Mouse (Mus musculus) ES-Bruce4 (cell line): ENCODE data around the gene Adm2. TPM values are rescaled to one million over a fixed set of nuclear protein-coding genes. Genes with fewer than 3 reads are reported as not detected.

Experiments used
- H3K27ac ChIP-seq: 2 replicates; pipeline ENCODE4 v1.5.1; 2012; ENCODE audit warnings: low read length, inconsistent platforms; ENCODE audit not compliant: insufficient read depth
- H3K27me3 ChIP-seq: 2 replicates; pipeline ENCODE4 v1.6.1; 2012; ENCODE audit warnings: mild to moderate bottlenecking, low read length, inconsistent platforms; ENCODE audit not compliant: control insufficient read depth, poor library complexity, insufficient read depth, severe bottlenecking
- H3K36me3 ChIP-seq: 2 replicates; pipeline ENCODE4 v1.6.1; 2012; ENCODE audit warnings: inconsistent platforms, mild to moderate bottlenecking, low read length, moderate library complexity; ENCODE audit not compliant: control insufficient read depth, poor library complexity, insufficient read depth, severe bottlenecking
- H3K4me1 ChIP-seq: one replicate; pipeline ENCODE4 v1.8.1; 2011; ENCODE audit warnings: low read length; ENCODE audit not compliant: control insufficient read depth, insufficient read depth
- H3K4me3 ChIP-seq: 2 replicates; pipeline ENCODE4 v1.5.1; 2011; ENCODE audit warnings: low read depth, mild to moderate bottlenecking, low read length
- H3K9ac ChIP-seq: 2 replicates; pipeline ENCODE4 v1.6.1; 2012; ENCODE audit warnings: low read depth, mild to moderate bottlenecking, inconsistent platforms; ENCODE audit not compliant: poor library complexity, severe bottlenecking
- H3K9me3 ChIP-seq: replicated peaks from 2 replicates; pipeline ENCODE4 v1.6.1; 2012; ENCODE audit warnings: mild to moderate bottlenecking, low read length, inconsistent platforms; ENCODE audit not compliant: control insufficient read depth, poor library complexity, insufficient read depth, severe bottlenecking
- CTCF ChIP-seq: IDR thresholded peaks from one replicate; pipeline ENCODE4 v1.8.1; 2011; ENCODE audit warnings: low read depth, low read length
- EP300 ChIP-seq: IDR thresholded peaks from 2 replicates; pipeline ENCODE4 v1.6.1; 2011; ENCODE audit warnings: low read depth, low read length; ENCODE audit not compliant: insufficient read depth
- POLR2A ChIP-seq: IDR thresholded peaks from one replicate; pipeline ENCODE4 v1.8.1; 2011; ENCODE audit warnings: low read length; ENCODE audit not compliant: insufficient read depth
- polyA plus RNA-seq: library from polyadenylated mRNA; stranded (reverse); fragments of >200 nt; gene quantifications from 2 replicates; pipeline ENCODE4 v1.2.4, GENCODE M21; 2011; ENCODE audit warnings: low read depth; ENCODE audit not compliant: missing spikeins, insufficient read depth, insufficient read length

Gene Adm2
- 1.1 TPM in 1 of 2 replicates, not detected in the other for polyA plus RNA-seq

- Histone ChIP-seq H3K27me3 (no peaks in the 10 kb centered on the region), H3K4me1 (no peaks in the 10 kb centered on the region), H3K27ac (no peak within 1 kb of the TSS), H3K9me3 (no peaks in the 10 kb centered on the region), H3K36me3 (no peaks in the 10 kb centered on the region), H3K4me3 (peak within 1 kb of the TSS; percentile 71), H3K9ac (peak within 1 kb of the TSS; percentile 41)
- TF ChIP-seq CTCF, result no peak
- TF ChIP-seq POLR2A, result peak; percentile 34
- no peak for TF ChIP-seq EP300
Observed at GRCm38 (mm10) chr15:89322670-89323522, at the start of gene Adm2. Gene Adm2 (plus strand): TSS chr15:89322720.

GRCm38 (mm10) chr15:89275497-89275896 lies 47.0 kb upstream of the Adm2 start:
- H3K9ac ChIP-seq, result no peak overlapping the region
- H3K27ac ChIP-seq, result no peak overlapping the region
- H3K36me3 ChIP-seq, result no peaks in the 10 kb centered on the region
- no peaks in the 10 kb centered on the region for H3K4me1 ChIP-seq
- H3K27me3 ChIP-seq, result no peaks in the 10 kb centered on the region
- no peak overlapping the region for H3K4me3 ChIP-seq
- TF ChIP-seq CTCF (no peak), POLR2A (no peak), EP300 (no peak)
- H3K9me3 ChIP-seq, result no peaks in the 10 kb centered on the region

- Histone ChIP-seq H3K36me3 (no peaks in the 10 kb centered on the region), H3K9ac (no peak overlapping the region), H3K27ac (no peak overlapping the region), H3K9me3 (no peaks in the 10 kb centered on the region), H3K4me1 (peaks cover 2% of the 10 kb centered on the region), H3K27me3 (no peaks in the 10 kb centered on the region), H3K4me3 (no peak overlapping the region)
- TF ChIP-seq EP300 (no peak), CTCF (no peak), POLR2A (no peak)
Observed at GRCm38 (mm10) chr15:89277366-89277765, 45.2 kb upstream of the Adm2 start.

- TF ChIP-seq POLR2A, result no peak
- no peak for TF ChIP-seq EP300
- TF ChIP-seq CTCF, result no peak
- H3K27ac ChIP-seq, result no peak overlapping the region
- no peak overlapping the region for H3K9ac ChIP-seq
- H3K4me1 ChIP-seq, result peaks cover 4% of the 10 kb centered on the region
- H3K36me3 ChIP-seq, result no peaks in the 10 kb centered on the region
- no peaks in the 10 kb centered on the region for H3K27me3 ChIP-seq
- no peaks in the 10 kb centered on the region for H3K9me3 ChIP-seq
- no peak overlapping the region for H3K4me3 ChIP-seq
Observed at GRCm38 (mm10) chr15:89282546-89282945, 40.0 kb upstream of the Adm2 start.

- Histone ChIP-seq H3K9me3 (no peaks in the 10 kb centered on the region), H3K27me3 (no peaks in the 10 kb centered on the region), H3K9ac (no peak overlapping the region), H3K27ac (no peak overlapping the region), H3K4me1 (peaks cover 4% of the 10 kb centered on the region), H3K4me3 (no peak overlapping the region), H3K36me3 (peaks cover 9% of the 10 kb centered on the region)
- TF ChIP-seq POLR2A (no peak), EP300 (no peak), CTCF (no peak)
Observed at GRCm38 (mm10) chr15:89284094-89284493, 38.4 kb upstream of the Adm2 start.

- no peak overlapping the region for H3K27ac ChIP-seq
- TF ChIP-seq EP300, result no peak
- TF ChIP-seq POLR2A, result no peak
- no peak for TF ChIP-seq CTCF
- no peak overlapping the region for H3K9ac ChIP-seq
- no peaks in the 10 kb centered on the region for H3K9me3 ChIP-seq
- H3K27me3 ChIP-seq, result no peaks in the 10 kb centered on the region
- H3K36me3 ChIP-seq, result peaks cover 15% of the 10 kb centered on the region
- H3K4me3 ChIP-seq, result no peak overlapping the region
- peaks cover 4% of the 10 kb centered on the region for H3K4me1 ChIP-seq
Observed at GRCm38 (mm10) chr15:89285004-89285403, 37.5 kb upstream of the Adm2 start.
